Mouse (Mus musculus) liver, adult 2 months (tissue): ENCODE results near the gene Cacna1h.
A peak's percentile ranks its signal among the peaks of the same experiment; 100 is the strongest.

Source experiments
- CTCF ChIP-seq: fragments of 200-500 bp; IDR thresholded peaks from 2 replicates; pipeline ENCODE4 v1.5.1; 2011; ENCODE audit warnings: low read depth, low read length, control low read depth
- POLR2A ChIP-seq: fragments of 200-500 bp; IDR thresholded peaks from 2 replicates; pipeline ENCODE4 v1.6.1; 2011; ENCODE audit warnings: low read length, control low read depth; ENCODE audit not compliant: insufficient read depth; ENCODE audit errors: extremely low read depth

DNA sequence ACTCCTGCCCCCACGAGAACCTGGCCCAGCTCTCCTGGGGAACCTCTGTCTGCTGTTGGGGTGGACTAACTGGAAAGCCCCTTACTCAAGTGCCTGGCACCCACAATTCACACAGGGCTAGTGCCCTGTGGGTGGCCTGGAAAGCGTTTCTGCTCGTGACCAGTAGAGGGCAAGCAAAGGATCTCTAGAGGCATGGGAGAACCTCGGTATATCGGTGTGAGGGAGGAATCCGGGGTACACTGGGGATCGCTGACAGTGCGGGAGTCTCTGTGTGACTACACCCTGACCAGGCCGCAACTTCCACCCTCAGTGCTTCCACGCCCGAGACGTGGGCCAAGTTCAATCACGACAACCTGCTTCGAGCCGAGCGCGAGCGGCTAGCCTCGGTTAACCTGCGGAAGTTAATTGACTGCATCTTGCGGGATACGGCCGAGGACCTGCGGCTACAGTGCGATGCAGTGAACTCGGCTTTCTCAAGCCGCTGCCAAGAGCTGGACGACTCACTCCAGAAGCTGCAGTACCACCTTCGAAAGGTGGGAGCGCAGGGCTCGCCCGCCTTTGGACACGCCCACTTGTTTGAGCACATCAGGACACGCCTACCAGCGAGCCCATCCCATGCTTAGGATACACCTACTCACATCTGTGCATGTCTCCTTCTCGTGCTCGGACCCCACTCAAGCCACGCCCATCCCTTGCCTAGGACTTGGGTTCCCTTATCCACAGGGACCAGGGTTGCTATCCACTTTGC is 40.9 kb upstream of the Cacna1h start:
- TF ChIP-seq POLR2A (no peak), CTCF (peak; percentile 76)
